Mouse (Mus musculus) activated CD4-positive, CD25-positive, alpha-beta regulatory T cell, adult 4 months (primary cell): ENCODE results near the gene Id3. TPM values are rescaled to one million over a fixed set of nuclear protein-coding genes. Genes with fewer than 3 reads are reported as not detected.
"Not testable (repeated sequence)": the region's sequence is repeated elsewhere in the genome, so short reads cannot be mapped to it uniquely, and the experiment has no call there.

Experiments
- ATAC-seq: one replicate; pipeline ENCODE4 v1.8.0; 2017
- polyA plus RNA-seq, 2 experiments: library from polyadenylated mRNA; unstranded; fragments of 100-300 nt; shearing (Covaris generic); gene quantifications; one replicate each; pipeline ENCODE4 v1.2.1; 2017

The Id3 gene
- polyA plus RNA-seq = 100 to 1,000 TPM; 281 to 355 TPM

GRCm38 (mm10) chr4:136143193-136143976 is at the start of gene Id3:
Gene Id3 (plus strand): TSS chr4:136143497.
- peak; percentile 73 for ATAC-seq

DNA sequence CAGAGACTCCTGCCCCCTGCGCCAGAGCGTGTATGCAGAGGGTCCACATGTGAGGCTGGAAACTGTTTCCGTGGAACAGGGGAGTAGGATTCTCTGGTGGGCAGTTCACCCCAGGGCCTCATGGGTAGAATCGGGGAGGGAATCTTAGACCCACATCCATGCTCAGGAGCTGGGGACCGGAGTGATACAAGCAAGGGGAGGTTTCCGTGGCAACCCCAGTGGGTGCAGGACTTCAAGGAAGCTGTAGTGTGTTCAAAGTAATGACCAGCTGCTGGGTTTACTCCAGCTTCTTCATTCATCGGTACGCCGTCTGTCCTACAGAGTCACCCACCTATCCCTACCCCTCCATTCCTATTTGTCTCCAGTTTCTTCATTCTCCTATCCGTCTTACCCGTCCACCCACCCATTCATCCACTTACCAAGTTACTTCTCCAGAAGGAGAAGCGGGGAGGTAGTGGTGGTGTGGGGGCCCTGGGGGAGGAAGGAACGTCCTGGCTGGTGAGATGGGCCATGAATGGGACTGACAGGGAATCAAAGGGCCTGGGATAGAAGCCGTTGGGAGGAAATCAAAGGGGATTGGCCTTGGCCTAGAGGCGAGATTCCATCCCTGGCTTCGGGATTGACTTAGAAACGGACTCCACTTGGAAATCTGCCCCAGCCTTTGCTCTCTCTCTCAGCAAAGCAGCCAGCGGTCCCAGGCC is 48.6 kb upstream of the Id3 start:
- no peak for ATAC-seq

- peak; percentile 66 for ATAC-seq
Measured at GRCm38 (mm10) chr4:136095490-136096105, 47.7 kb upstream of the Id3 start.

GRCm38 (mm10) chr4:136096446-136097113 is 46.7 kb upstream of the Id3 start:
- no peak for ATAC-seq

GRCm38 (mm10) chr4:136098446-136098845 is 44.9 kb upstream of the Id3 start:
- ATAC-seq = no peak

- ATAC-seq = peak; percentile 77
Measured at GRCm38 (mm10) chr4:136100396-136101070, 42.8 kb upstream of the Id3 start.

DNA sequence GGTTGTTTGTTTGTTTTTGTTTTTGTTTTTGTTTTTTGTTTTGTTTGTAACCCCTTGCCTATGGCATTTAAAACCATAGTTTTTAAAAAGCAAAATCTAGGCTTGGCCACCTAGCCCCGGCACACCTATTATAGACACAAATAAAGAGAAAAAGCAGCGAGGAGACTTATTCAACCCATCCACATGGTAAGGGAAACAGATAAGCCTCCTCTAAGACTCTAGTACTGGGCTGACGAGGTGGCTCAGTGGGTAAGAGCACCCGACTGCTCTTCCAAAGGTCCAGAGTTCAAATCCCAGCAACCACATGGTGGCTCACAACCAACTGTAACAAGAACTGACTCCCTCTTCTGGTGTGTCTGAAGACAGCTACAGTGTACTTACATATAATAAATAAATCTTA is 41.5 kb upstream of the Id3 start:
- not testable (repeated sequence) for ATAC-seq

- no peak for ATAC-seq
Measured at GRCm38 (mm10) chr4:136104590-136105337, 38.5 kb upstream of the Id3 start.

DNA sequence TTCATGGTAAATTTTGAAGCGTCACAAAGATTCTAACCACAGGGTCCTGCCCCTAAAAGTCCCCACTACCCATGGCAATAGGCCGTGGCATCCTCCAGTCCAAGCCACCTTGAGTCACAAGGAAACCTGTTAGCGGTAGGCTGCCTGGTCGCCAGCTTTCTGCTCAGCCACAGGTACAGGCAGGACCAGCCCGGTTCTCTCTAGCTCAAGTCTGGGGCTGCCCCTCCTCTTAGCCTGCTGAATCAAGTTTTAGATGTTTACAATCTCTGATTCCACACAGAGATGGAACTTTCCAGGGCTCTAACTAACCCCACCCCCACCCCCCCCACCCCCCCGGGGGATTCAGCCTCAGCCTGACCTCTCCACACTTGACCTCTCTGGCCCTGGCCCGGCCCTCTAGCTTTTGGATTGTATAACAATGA is 36.4 kb upstream of the Id3 start:
- ATAC-seq = peak; percentile 89

GRCm38 (mm10) chr4:136109153-136109552 is 34.1 kb upstream of the Id3 start:
- no peak for ATAC-seq

- ATAC-seq = no peak
Measured at GRCm38 (mm10) chr4:136109941-136110900, 33.1 kb upstream of the Id3 start.

DNA sequence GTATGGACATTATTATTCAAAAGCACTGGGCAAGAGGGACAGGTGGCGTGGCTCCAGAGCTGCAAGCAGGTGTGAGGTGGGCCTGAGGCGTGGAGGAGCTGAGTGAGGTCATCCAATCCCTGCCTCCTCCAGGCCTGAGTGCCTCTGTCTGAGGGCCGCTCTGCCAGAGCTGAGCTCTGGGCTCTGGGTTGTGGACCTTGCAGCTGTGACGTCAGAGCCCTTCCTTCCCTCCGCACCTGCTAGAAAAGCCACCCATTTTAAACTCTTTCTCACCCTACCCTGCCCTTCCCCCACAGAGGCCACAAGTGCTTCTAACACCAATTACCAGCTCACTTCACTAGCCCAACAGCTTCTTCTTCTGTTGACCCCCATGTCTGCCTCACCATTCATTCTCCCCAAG is 31.0 kb upstream of the Id3 start:
- ATAC-seq = no peak

GRCm38 (mm10) chr4:136114747-136115146 is 28.6 kb upstream of the Id3 start:
- no peak for ATAC-seq

DNA sequence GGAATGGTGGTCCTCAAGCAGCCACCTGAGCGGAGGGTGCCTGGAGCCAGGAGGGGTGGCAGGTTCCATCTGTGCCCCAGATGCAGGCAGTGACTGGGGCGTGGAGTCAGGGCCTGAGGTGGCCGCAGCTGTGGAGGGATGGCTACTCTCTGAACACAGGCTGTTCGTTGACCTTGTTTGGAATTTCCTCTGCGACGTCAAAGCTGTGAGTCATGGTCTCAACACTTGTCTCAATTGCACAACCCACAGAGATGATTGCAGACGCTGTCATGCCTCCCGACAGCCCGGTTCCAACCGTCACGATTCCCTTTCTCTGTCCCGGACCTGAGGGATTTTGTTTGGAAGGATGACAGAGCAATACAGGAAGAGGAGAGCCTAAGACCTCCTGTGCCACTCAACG is 26.3 kb upstream of the Id3 start:
- ATAC-seq = no peak

GRCm38 (mm10) chr4:136120041-136120440 is 23.3 kb upstream of the Id3 start:
- no peak for ATAC-seq

DNA sequence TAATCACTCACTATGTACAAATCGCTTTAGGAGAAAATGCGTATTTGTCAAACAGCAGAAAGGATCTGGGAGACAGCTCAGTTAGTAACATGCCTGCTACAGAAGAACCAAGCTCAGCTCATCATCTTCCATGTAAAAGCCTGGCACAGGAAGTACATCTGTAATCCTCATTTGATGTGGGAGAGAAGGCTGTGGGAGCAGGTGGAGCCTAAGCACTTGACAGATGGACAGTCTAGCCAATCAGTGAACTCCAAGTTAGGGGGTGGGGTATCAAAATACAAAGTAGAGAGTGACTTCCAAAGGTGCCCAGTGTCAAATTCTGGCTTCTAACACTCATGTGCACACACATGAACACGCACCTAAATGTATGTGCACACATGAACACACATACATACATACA is 22.1 kb upstream of the Id3 start:
- ATAC-seq = no peak

- no peak for ATAC-seq
Measured at GRCm38 (mm10) chr4:136121844-136122468, 21.3 kb upstream of the Id3 start.

DNA sequence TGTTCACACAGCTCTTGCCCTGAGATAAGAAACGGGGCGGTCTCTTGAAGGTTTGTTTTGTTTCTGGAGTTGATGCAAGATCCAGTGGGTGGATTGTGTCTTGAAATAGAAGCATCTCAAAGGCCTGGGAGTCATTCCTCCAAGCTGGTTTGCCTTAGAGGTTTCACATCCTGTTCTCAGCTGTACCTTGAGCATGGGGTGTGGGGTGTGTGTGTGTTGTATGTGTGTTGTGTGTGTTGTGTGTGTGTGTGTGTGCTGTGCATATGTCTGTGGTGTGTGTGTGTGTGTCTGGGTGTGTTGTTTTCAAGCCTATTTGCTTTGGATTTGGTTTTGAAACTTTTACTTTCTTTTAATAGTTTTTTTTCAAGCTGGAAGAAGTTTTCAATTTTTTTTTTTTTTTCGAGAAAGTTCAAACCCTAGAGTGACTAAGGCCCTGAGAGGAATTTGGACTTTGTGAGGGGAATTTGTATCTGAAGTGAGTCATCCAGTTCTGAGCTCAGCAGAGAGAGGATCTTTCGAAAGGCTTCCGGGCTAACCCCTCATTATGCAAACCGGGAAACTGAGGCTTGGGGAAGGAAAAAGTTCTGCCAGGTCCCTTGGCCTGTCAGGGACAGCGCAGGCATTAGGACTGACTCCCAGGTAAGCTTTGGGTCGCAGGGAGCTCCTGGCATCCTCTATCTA is 20.0 kb upstream of the Id3 start:
- ATAC-seq = no peak

DNA sequence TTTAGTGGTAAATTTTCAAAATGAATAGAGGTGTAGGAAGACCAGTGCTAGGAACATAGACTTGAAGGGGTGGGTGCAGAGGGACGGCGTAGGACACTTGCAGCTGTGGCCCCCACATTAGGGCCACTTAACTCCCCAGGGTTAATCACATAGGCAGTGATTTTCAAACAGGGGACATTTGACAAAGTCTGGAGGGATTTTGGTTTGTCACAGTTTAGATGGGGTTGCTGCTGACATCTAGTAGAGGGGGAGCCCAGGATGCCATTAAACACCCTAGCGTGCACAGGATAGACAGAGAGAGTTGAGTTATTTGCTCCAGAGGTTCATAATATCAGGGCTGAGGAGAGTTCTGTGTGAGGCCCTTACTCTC is 19.5 kb upstream of the Id3 start:
- ATAC-seq = no peak
